Mouse (Mus musculus): Measurements from ENCODE around the gene Mlx.

Gene Mlx

GRCm38 (mm10) chr11:101086756-101087681 lies at the start of gene Mlx:
Gene Mlx, plus strand, starts transcription at chr11:101087277.
- peak; percentile 86 to 90 for DNase-seq

DNA sequence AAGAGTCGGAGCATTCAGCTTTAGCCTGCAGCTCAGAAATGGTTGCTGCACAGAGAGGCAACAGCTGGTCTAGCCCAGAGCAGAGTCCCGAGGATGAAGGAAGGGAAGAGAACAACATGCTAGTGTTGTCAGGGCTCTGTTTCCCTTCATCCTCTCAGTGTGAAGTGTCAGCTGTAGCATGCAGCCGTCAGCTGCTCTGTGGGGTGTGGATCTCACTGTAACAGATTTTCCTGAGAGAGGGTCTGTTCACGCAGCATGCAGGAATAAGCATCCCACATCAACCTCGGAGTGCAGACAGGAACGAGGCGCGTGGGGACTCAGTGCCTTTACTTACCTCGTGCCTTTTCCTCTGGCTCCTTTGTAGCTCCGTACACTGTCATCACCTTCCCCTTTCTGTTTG lies 49.3 kb upstream of the Mlx start:
- DNase-seq = no peak

DNA sequence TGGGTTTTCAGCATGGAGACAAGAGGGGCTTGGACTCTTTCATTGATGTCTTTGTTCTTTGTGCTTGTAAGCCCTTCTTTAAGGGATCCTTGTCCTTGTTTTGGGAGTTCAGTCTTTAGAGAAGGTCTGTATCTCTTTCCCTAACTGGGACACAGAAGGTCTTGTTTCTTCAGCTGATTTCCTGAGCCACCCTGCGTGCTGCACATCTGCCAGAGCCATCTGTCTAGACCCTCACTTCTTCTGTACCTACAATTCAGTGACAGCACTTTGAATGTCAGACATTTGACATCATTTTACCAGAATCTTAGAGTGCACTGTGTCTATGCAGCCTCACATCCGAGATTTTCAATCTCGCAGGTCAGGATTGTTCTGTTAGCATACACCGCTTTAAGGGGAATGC lies 41.3 kb upstream of the Mlx start:
- DNase-seq = peak in 1 of 2 experiments; percentile 50

DNA sequence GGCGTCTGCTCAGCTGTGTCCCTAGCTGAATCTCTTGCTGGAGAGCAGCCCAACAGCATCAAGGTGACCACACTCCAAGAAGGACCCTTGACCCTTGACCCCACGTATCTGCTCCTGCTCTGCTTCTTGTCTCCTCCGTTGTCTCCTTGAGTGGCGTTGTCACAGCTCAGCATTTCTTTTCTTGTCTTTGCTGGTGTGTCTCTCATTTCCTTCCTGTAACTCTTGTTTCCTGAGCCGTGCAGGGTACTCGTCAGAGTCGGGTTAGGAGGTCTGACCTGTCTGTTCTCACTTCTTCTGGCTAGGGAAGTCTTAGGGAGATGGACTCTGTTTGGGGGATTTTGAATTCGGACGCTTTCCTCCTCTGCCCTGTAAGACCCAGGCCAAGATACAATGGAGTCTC lies 40.6 kb upstream of the Mlx start:
- DNase-seq = peak; percentile 43 to 54

DNA sequence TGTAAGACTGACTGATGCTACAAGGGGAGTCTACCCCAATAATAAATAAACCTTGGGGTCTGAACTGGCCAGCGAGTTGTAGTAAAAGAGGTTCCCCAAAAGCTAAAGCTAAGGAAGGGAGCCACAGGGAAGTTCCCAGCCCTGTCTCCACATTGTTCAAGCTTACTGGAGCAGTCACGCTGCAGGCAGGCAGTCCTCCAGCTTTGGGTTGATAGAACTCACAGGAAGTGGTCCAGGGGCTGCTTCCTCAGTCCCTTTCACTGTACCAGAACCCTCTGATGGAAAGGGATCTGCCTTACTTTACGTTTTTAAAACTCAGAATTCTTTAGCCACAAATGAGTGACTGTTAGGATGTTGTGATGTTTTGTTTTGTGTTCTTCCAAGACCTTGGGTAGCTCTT lies 39.6 kb upstream of the Mlx start:
- DNase-seq = no peak

GRCm38 (mm10) chr11:101050359-101050758 lies 36.7 kb upstream of the Mlx start:
- no peak for DNase-seq

GRCm38 (mm10) chr11:101051051-101051493 lies 36.0 kb upstream of the Mlx start:
- DNase-seq = no peak

GRCm38 (mm10) chr11:101051617-101052016 lies 35.5 kb upstream of the Mlx start:
- no peak for DNase-seq

DNA sequence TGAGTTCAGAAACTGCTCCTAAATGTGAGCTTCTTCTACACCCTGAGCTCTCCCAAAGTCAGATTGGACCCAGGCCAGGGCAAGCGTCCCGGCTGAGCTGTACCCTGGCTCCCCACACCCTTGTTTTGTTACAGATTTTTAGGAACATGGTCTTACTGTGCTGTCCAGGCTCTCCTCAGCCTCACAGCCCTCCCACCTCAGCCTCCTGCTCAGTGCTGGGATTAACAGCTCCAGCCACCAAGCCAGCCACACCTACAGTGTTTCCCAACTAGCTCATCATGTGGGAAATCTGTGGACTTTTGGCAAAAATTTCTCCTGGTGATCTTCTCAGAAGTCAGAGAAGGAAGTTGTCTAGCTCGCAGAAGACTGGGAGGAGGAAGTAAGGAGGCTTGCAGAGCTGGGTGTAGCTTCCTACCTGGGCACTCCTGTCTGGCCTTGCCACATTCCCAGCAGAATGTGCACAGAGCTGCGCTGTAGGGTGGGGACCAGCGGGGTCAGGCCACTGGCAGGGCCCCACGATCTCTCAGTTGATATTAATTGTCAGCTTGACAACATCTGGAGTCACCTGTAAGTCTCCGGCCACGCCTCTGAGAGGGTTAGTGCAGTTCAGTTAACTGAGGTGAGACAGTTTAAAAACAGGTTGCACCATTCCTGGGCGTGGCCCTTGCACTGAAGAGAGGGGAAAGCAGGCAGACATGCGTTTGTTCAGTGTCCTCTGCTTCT lies 34.2 kb upstream of the Mlx start:
- no peak for DNase-seq

DNA sequence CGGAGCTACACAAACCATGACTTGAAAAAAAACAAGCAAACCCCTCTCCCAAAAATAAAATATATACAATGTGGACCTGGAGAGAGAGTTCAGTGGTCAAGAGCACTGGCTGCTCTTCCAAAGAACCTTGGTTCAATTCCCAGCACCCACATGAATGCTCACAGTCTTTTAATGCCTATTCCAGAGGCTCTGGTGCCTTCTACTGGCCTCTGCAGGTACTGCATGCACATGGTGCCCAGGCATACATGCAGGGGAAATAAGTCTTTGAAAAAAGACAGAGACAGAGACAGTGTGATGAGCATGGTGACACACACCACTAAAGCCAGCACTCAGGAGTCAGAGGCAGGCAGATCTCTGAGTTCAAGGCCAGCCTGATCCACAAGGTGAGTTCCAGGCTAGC lies 33.1 kb upstream of the Mlx start:
- peak in 1 of 2 experiments; percentile 37 for DNase-seq

GRCm38 (mm10) chr11:101055418-101055817 lies 31.7 kb upstream of the Mlx start:
- no peak for DNase-seq

DNA sequence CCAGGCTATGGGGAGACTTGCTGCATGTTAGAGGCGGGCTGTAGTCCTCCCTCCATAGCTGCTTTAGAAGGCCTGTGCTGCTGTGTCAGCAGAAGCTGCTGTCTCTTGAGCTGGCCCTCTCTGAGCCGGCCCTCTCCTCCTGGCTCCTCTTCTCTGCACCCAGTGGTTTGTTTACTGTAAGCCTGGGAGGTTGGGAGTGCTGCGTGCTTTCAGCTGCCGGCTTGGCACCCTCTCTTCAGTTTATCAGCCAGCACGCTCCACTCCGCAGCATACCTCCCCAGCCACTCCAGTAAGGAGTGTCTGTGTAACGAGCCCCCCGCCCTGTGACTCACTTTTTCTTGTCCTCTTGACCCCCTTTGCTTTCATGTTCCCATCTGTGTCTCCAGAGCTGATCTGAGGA lies 30.2 kb upstream of the Mlx start:
- no peak for DNase-seq

DNA sequence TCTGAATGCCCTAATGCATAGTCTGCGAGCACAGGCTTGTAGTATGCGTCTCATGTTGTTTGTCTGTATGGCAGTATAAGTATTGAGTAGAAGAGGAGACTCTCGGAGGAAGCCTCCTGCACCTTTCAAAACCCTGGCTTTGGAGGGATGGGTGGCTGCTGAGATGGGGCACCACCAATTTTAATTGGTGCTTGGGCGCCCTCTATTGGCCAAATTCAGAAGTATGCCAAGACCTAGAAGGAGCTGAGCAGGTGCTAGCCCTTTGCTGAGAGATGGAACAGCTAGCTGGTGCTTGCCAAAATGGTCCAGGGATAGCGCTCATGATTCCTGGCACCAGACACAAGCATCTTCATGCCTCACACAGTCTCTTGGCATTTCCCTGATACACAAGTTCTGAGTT lies 29.2 kb upstream of the Mlx start:
- peak; percentile 84 to 88 for DNase-seq

DNA sequence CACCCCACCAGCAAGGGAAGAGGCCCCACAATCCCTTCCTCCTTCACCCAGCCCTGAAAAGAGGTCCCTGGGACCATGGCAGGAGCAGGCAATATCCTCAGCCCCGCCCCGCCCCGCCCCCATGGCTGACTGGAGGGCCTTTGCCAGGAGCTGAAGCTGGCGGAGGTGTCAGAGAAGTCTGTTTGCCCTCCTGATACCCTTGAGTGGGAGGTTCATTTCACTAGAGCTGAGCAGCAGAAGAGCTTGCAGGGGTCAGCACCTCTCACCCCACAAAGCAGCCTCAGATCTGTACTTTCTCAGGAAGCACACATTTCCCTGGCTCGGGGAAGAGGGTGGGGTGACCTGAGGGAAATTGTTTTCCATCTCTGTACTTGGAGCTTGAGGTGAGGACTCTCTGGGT lies 28.4 kb upstream of the Mlx start:
- no peak for DNase-seq

GRCm38 (mm10) chr11:101059473-101059872 lies 27.6 kb upstream of the Mlx start:
- no peak for DNase-seq

- peak in 1 of 2 experiments; percentile 37 for DNase-seq
These were observed 27.0 kb upstream of the Mlx start for GRCm38 (mm10) chr11:101060126-101060525.

- no peak for DNase-seq
These were observed 26.0 kb upstream of the Mlx start for GRCm38 (mm10) chr11:101061049-101061448.

DNA sequence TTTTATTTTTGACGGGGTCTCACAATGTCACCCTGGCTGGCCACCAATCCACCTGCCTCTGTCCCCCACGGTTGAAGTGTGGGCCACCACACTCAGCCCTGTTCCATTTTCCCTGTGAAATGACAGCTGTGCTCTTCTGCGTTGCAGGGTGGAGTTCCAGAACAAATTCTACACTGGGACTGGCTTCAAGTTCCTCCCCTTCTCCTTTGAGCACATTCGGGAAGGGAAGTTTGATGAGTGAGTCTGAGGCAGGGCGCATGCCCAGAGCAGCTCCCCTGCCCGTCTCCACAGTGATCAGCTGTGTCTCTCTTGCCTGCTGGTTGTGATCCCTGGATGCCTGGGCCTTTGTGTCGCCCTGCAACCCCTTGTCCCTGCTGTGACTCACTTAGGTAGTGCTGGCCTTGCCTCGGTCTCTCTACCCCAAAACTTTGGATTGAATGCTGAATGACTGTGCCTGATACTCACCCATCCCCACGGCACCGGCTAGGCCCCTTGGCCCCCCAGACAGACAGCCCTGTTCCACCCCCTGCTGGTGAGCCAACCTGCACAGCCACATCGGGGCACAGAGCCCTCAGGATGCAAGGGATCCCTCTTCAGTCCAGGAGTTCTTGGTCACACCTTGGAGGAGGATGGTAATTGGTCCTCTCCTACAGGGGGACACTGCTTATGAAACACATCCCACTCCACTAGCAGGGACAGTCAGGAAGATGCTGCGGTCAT lies 24.8 kb upstream of the Mlx start:
- peak in 1 of 2 experiments; percentile 38 for DNase-seq

DNA sequence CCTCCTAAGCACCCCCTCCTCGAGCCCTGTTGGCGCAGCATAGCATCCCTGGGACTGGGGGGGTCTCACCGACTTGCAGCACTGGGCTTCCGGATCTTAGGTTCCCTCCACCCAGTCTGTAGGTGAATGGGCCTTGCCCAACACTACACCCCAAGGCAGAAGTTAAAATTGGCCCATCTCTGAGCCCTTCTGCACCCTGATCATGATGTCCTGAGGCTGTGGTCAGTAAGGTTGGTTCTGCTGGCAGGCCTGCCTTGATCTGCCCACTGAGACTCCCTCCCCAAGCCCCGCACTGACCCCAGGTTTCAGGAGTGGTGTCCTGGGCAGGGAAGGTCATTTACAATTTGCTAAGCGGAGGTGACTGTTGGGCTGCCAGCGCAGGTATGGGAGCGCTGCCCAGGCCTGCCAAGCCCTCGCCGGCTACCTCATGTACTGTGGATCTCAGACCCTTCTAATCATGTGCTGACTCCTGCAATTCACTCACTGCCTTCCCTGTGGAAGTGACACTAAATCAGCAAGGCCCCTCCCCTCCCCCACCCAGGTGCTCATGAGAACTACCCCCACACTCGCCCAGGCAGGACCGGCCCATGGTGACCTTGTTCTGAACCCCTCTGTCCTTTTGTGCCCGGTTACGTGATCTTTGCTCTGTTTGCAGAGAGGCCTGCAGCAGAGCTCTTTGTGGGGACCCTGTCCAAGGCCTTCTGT lies 24.0 kb upstream of the Mlx start:
- no peak for DNase-seq

DNA sequence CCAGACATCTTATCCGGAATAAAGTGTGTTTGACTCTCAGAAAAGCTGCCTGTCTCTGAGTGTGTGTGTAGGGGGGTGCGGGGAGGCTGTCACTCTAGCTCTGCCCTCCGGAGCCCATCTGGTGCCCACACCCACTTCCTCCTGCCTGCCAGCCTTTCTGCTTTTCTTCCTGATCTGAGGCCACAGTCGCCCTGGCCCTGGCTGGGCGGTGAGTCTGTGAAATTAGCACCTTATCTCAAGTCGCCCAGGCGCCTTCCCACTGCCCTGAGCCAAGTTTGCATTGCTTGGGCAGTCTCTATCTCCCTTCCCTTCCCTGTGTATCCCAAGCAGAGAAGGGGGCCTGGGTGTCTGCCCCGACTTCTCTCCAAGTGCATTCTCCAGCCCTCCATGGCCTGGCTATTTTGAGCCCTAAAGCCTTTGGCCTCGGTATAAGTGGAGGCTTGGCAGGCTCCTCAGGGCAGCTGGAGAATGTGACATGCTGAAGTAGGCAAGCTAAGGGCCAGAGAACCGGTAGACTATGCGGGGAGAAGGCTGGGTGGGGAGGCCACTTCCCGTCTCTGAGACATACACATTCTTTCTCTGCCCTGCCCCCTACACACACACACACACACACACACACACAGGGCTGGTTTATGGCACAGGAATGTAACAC lies 23.3 kb upstream of the Mlx start:
- peak; percentile 81 to 89 for DNase-seq

- DNase-seq = no peak
These were observed 22.6 kb upstream of the Mlx start for GRCm38 (mm10) chr11:101064462-101064861.

DNA sequence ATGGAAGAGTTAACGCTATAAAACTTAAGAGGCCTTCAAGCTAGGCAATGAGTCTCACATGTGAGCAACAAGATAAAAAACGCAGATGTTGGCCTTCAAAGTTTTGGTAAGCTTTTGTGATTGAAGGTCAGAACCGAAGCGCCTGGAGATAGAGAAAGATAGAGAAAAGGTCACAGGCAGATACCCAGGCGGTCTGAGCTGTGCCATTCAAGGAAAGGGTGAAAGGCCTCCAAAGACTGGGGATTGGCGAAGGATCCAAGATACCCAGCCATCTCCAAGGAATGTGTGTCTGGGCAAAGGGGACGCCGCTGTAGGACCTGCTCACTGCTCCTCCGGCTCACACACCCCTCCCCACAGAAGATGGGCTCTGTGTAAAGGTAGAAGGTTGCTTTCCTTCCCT lies 22.1 kb upstream of the Mlx start:
- DNase-seq = no peak

All from thymus, postnatal 36 days (tissue).